Mouse (Mus musculus): Measurements from ENCODE around the gene Mpp3. TPM values are rescaled to one million over a fixed set of nuclear protein-coding genes. Genes with fewer than 3 reads are reported as not detected.

Gene Mpp3
- polyA plus RNA-seq, 1 experiment = not detected

DNA sequence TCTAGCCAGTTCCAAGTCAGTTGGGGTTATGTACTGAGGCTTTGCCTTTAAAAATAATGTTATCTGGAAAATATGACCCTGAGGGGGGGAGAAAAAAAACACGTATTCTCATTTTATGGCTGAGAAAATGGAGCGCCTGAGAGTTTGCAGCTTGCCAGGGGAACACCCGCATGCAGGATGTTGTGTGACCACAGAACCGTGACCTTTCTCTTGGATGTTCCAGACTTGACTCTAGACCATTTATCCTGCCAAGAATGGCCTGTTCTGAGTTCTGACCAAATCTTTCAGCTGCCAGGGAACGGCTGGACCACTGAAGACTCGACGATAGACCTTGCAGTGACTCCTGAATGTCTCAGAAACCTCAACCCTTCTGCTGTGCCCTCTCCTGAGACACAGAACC lies 24.9 kb upstream of the Mpp3 start:
- TF ChIP-seq GATA1 (IDR thresholded peaks at IDR 0.05; ENCODE audit: borderline replicate concordance, low read length) = no peak
- no peak for TF ChIP-seq FLI1 (IDR thresholded peaks at IDR 0.05; ENCODE audit: low read length)
- Histone ChIP-seq H3K4me3 (replicated peaks) (no peak overlapping the region), H3K9me3 (no peaks in the 10 kb centered on the region), H3K4me1 (peaks cover 17% of the 10 kb centered on the region), H3K27me3 (replicated peaks) (peaks cover 60% of the 10 kb centered on the region), H3K36me3 (replicated peaks; ENCODE audit: low read length) (no peaks in the 10 kb centered on the region)

DNA sequence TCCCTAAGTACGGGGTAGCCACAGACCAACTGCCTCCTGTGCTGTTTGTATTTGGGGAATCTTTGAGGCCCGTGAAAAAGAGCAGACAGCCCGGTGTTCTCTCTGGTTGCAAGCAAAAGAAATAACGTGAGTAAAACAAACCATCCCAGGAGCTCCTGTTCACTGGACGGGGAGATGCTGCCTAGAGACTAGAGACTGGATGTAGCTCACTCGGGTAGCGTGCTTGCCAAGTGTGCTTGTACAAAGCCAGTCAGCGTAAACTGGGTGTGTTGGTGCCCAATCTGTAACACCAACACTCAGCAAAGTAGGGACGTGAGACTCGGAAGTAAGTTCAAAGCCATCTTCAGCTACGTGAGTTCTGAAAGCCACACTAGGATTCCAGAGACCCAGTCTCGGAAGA lies 24.4 kb upstream of the Mpp3 start:
- Histone ChIP-seq H3K27me3 (replicated peaks) (peaks cover 58% of the 10 kb centered on the region), H3K36me3 (replicated peaks; ENCODE audit: low read length) (no peaks in the 10 kb centered on the region), H3K4me1 (peaks cover 17% of the 10 kb centered on the region), H3K4me3 (replicated peaks) (no peak overlapping the region), H3K9me3 (no peaks in the 10 kb centered on the region)
- TF ChIP-seq FLI1 (IDR thresholded peaks at IDR 0.05; ENCODE audit: low read length) (no peak), GATA1 (IDR thresholded peaks at IDR 0.05; ENCODE audit: borderline replicate concordance, low read length) (no peak)

GRCm38 (mm10) chr11:102051954-102052353 lies 23.7 kb upstream of the Mpp3 start:
- no peaks in the 10 kb centered on the region for H3K9me3 ChIP-seq
- TF ChIP-seq GATA1 (IDR thresholded peaks at IDR 0.05; ENCODE audit: borderline replicate concordance, low read length) = no peak
- no peak for TF ChIP-seq FLI1 (IDR thresholded peaks at IDR 0.05; ENCODE audit: low read length)
- peaks cover 12% of the 10 kb centered on the region for H3K4me1 ChIP-seq
- H3K27me3 ChIP-seq (replicated peaks) = peaks cover 60% of the 10 kb centered on the region
- no peaks in the 10 kb centered on the region for H3K36me3 ChIP-seq (replicated peaks; ENCODE audit: low read length)
- H3K4me3 ChIP-seq (replicated peaks) = no peak overlapping the region

DNA sequence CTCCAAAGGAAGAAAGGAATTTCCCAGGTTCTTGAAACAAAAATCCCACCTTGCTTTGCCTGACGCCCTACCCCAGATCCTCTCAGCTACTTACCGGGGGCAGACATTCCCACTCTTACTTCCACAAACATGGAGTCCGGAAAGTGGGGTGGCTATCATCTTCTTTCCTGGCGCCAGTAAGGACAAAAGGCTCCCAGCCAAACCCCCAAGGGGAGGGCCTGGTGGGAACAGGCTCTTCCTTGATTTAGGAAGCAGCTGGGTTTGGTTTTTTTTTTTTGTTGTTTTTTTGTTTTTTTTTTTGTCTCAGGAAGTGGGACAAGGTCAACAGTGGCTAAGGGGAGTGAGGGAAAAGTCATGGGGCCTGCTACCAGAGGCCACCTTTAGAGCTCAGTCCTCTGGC lies 23.3 kb upstream of the Mpp3 start:
- Histone ChIP-seq H3K27me3 (replicated peaks) (peaks cover 59% of the 10 kb centered on the region), H3K4me3 (replicated peaks) (no peak overlapping the region), H3K9me3 (no peaks in the 10 kb centered on the region), H3K36me3 (replicated peaks; ENCODE audit: low read length) (no peaks in the 10 kb centered on the region), H3K4me1 (peaks cover 8% of the 10 kb centered on the region; the same call in 1 of the 2 replicates)
- TF ChIP-seq GATA1 (IDR thresholded peaks at IDR 0.05; ENCODE audit: borderline replicate concordance, low read length) (no peak), FLI1 (IDR thresholded peaks at IDR 0.05; ENCODE audit: low read length) (no peak)

- H3K27me3 ChIP-seq (replicated peaks) = peaks cover 62% of the 10 kb centered on the region
- H3K9me3 ChIP-seq = peaks cover 14% of the 10 kb centered on the region
- no peak for TF ChIP-seq FLI1 (IDR thresholded peaks at IDR 0.05; ENCODE audit: low read length)
- TF ChIP-seq GATA1 (IDR thresholded peaks at IDR 0.05; ENCODE audit: borderline replicate concordance, low read length) = no peak
- H3K36me3 ChIP-seq (replicated peaks; ENCODE audit: low read length) = no peaks in the 10 kb centered on the region
- no peak overlapping the region for H3K4me3 ChIP-seq (replicated peaks)
- peaks cover 7% of the 10 kb centered on the region; the same call in 1 of the 2 replicates for H3K4me1 ChIP-seq
These were observed 21.7 kb upstream of the Mpp3 start for GRCm38 (mm10) chr11:102049875-102050482.

GRCm38 (mm10) chr11:102046607-102047006 lies 18.3 kb upstream of the Mpp3 start:
- no peak overlapping the region for H3K4me3 ChIP-seq (replicated peaks)
- H3K27me3 ChIP-seq (replicated peaks) = peaks cover 56% of the 10 kb centered on the region
- no peaks in the 10 kb centered on the region for H3K36me3 ChIP-seq (replicated peaks; ENCODE audit: low read length)
- H3K4me1 ChIP-seq = peaks cover 2% of the 10 kb centered on the region
- no peak for TF ChIP-seq FLI1 (IDR thresholded peaks at IDR 0.05; ENCODE audit: low read length)
- H3K9me3 ChIP-seq = peaks cover 19% of the 10 kb centered on the region

DNA sequence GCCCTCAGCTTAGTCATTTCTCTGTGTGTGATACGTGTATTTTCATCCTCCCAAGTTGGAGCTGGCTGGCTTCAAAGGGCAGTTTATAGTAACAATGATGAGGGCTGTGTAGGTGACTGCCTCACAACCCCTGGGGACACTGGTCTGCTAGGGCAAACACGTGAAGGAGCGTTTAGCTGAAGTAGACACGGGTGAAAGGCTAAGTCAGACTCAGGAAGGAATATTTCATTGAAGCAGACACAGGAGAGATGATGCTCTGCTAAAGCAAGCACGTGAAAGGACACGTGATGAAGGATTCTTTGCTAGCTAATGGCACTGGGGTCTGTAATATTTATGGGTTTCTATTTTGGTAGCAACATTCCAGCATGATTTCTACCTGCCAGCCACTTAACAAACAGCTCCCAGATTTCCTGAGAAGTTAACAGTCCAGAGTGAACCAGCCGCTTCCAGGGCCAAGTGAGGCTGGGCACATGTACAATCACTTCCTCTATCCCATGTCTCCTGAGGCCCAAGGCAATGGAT lies 16.5 kb upstream of the Mpp3 start:
- Histone ChIP-seq H3K9me3 (peaks cover 19% of the 10 kb centered on the region), H3K27me3 (replicated peaks) (peaks cover 46% of the 10 kb centered on the region), H3K4me1 (peaks cover 9% of the 10 kb centered on the region), H3K36me3 (replicated peaks; ENCODE audit: low read length) (no peaks in the 10 kb centered on the region), H3K4me3 (replicated peaks) (no peak overlapping the region)
- TF ChIP-seq GATA1 (IDR thresholded peaks at IDR 0.05; ENCODE audit: borderline replicate concordance, low read length) (no peak), FLI1 (IDR thresholded peaks at IDR 0.05; ENCODE audit: low read length) (no peak)

GRCm38 (mm10) chr11:102043381-102043780 lies 15.1 kb upstream of the Mpp3 start:
- Histone ChIP-seq H3K4me3 (replicated peaks) (no peak overlapping the region), H3K36me3 (replicated peaks; ENCODE audit: low read length) (no peaks in the 10 kb centered on the region), H3K27me3 (replicated peaks) (peaks cover 46% of the 10 kb centered on the region), H3K4me1 (peaks cover 15% of the 10 kb centered on the region), H3K9me3 (peaks cover 19% of the 10 kb centered on the region)
- TF ChIP-seq FLI1 (IDR thresholded peaks at IDR 0.05; ENCODE audit: low read length) (no peak), GATA1 (IDR thresholded peaks at IDR 0.05; ENCODE audit: borderline replicate concordance, low read length) (no peak)

- Histone ChIP-seq H3K36me3 (replicated peaks; ENCODE audit: low read length) (no peaks in the 10 kb centered on the region), H3K4me3 (replicated peaks) (no peak overlapping the region), H3K27me3 (replicated peaks) (peaks cover 47% of the 10 kb centered on the region), H3K9me3 (peaks cover 19% of the 10 kb centered on the region), H3K4me1 (peaks cover 16% of the 10 kb centered on the region)
- TF ChIP-seq GATA1 (IDR thresholded peaks at IDR 0.05; ENCODE audit: borderline replicate concordance, low read length) = no peak
- no peak for TF ChIP-seq FLI1 (IDR thresholded peaks at IDR 0.05; ENCODE audit: low read length)
These were observed 14.7 kb upstream of the Mpp3 start for GRCm38 (mm10) chr11:102042971-102043370.

- H3K4me3 ChIP-seq (replicated peaks) = no peak within 1 kb of the TSS
- H3K27me3 ChIP-seq (replicated peaks) = peaks cover 44% of the 10 kb centered on the region
These were observed 13.2 kb upstream of the Mpp3 start, which contains the start of gene Cd300lg for GRCm38 (mm10) chr11:102041350-102041949. Gene Cd300lg, plus strand, starts transcription at chr11:102041509.

More at GRCm38 (mm10) chr11:102041350-102041949, 13.2 kb upstream of the Mpp3 start, which contains the start of gene Cd300lg:
- Histone ChIP-seq H3K36me3 (replicated peaks; ENCODE audit: low read length) (no peaks in the 10 kb centered on the region), H3K9me3 (peaks cover 19% of the 10 kb centered on the region), H3K4me1 (peaks cover 16% of the 10 kb centered on the region)
- no peak for TF ChIP-seq GATA1 (IDR thresholded peaks at IDR 0.05; ENCODE audit: borderline replicate concordance, low read length)
- no peak for TF ChIP-seq FLI1 (IDR thresholded peaks at IDR 0.05; ENCODE audit: low read length)

Data from megakaryocyte, embryonic 14.5 days (primary cell).